Mouse (Mus musculus) midbrain, embryonic 16.5 days (tissue): ENCODE data around the gene Chrm5. TPM values are rescaled to one million over a fixed set of nuclear protein-coding genes. Genes with fewer than 3 reads are reported as not detected.
A peak's percentile ranks its signal among the peaks of the same experiment; 100 is the strongest.

Experiments used
- ATAC-seq: fragments of 200-750 bp; cut with Nextera tagmentation; 2 replicates; pipeline ENCODE4 v1.8.0; 2017; ENCODE audit warnings: moderate TSS enrichment
- H3K27ac ChIP-seq: fragments of 300-500 bp; sonication (generic); 2 replicates; pipeline ENCODE4 v1.5.1; 2014; ENCODE audit warnings: mild to moderate bottlenecking, low read length, mixed read lengths
- H3K27me3 ChIP-seq: fragments of 300-500 bp; sonication (generic); 2 replicates; pipeline ENCODE4 v1.6.1; 2014; ENCODE audit warnings: low read depth, low read length, mixed read lengths; ENCODE audit not compliant: control insufficient read depth, insufficient read depth
- H3K36me3 ChIP-seq: fragments of 300-500 bp; sonication (generic); 2 replicates; pipeline ENCODE4 v1.6.1; 2014; ENCODE audit warnings: mild to moderate bottlenecking, low read length, moderate library complexity, mixed read lengths; ENCODE audit not compliant: control insufficient read depth, insufficient read depth
- H3K4me1 ChIP-seq: fragments of 300-500 bp; sonication (generic); 2 replicates; pipeline ENCODE4 v1.6.1; 2014; ENCODE audit warnings: mild to moderate bottlenecking, low read length, mixed read lengths; ENCODE audit not compliant: control insufficient read depth, insufficient read depth
- H3K4me2 ChIP-seq: fragments of 300-500 bp; sonication (generic); 2 replicates; pipeline ENCODE4 v1.6.1; 2014; ENCODE audit warnings: mild to moderate bottlenecking, low read length, mixed read lengths
- H3K4me3 ChIP-seq: fragments of 300-500 bp; sonication (generic); 2 replicates; pipeline ENCODE4 v1.5.1; 2014; ENCODE audit warnings: low read depth, mild to moderate bottlenecking, low read length, moderate library complexity, mixed read lengths
- H3K9ac ChIP-seq: fragments of 300-500 bp; sonication (generic); 2 replicates; pipeline ENCODE4 v1.6.1; 2014; ENCODE audit warnings: low read depth, low read length, mixed read lengths
- H3K9me3 ChIP-seq: fragments of 300-500 bp; sonication (generic); replicated peaks from 2 replicates; pipeline ENCODE4 v1.6.1; 2014; ENCODE audit warnings: mild to moderate bottlenecking, low read length, mixed read lengths; ENCODE audit not compliant: control insufficient read depth, poor library complexity, severe bottlenecking
- WGBS: fragments of 180-500 bp; shearing (Covaris S2); extraction: QIAGEN DNeasy Blood & Tissue Kit; methylation state at CpG from one replicate; pipeline ENCODE4 v1.1.7; 2014; 5-methylcytosine and 5-hydroxymethylcytosine counted together
- polyA plus RNA-seq: library from polyadenylated mRNA; unstranded; fragments of >200 nt; fragmentation: Nextera tagmentation; extraction: Ambion mirVana; gene quantifications from 2 replicates; pipeline ENCODE4 v1.2.1, GENCODE M21; 2015

The Chrm5 gene
- polyA plus RNA-seq, 1 experiment from 2014 or later = 1.4 TPM

DNA sequence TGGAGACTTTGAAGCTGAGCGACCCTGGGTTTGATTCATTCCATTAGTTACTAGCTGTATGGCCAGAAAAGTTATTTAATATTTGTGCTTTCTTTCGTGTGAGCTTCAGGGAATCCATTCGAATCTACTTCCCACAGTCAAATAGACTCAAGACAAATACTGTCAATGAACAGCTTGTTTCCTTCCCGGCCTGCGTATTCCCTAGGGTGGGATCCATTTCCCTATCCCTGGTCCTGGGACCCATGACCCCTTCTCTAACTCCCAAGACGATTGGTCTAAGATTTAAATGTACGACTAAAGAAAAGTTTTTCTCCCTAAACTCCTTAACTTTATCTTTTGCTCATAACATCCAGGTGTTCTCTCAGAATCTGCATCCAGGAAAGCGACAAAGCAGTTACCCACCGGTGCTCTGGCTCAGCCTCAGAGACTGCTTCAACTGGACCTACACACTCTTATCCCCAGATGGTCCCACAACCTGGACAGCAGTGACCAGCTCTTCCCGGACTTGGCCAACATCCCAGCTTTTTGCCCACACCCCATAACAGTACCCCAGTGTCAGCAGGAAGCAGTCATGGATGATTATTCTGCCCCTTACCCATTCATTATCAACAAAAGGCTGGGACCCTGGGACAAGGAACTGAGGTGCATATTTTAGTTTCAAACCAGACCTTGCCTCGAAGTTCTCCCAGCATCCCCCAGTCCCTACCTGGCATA is 10.1 kb upstream of the Chrm5 start:
- Histone ChIP-seq H3K27me3 (no peaks in the 10 kb centered on the region), H3K9me3 (no peaks in the 10 kb centered on the region), H3K27ac (no peak overlapping the region), H3K9ac (no peak overlapping the region), H3K36me3 (no peaks in the 10 kb centered on the region), H3K4me2 (no peak overlapping the region), H3K4me1 (peaks cover 11% of the 10 kb centered on the region), H3K4me3 (no peak overlapping the region)
- ATAC-seq = no peak
- whole genome bisulfite sequencing = 83% methylated on average over 11 of the region's 11 CpGs

DNA sequence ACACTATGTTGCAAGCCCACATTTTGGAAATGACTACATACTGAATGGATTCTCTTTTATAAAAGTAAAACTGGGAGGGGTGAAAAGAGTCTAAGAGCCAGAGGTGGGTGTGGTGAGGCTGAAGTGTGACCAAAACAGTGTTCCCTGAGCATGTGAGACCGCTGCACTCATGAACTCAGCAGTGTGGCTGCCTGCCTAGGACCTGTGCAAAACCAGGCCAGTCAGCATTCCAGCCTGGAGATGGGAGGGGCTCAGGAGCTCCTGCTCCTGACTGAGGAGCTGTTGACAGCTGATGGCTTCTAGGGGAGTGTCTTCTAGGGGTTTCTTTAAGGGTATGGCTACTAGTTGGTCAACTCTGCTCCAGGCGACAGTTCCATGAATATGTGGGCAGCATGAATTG is 4.3 kb upstream of the Chrm5 start:
- Histone ChIP-seq H3K4me2 (no peak overlapping the region), H3K9me3 (no peaks in the 10 kb centered on the region), H3K27me3 (no peaks in the 10 kb centered on the region), H3K36me3 (no peaks in the 10 kb centered on the region), H3K27ac (no peak overlapping the region), H3K4me3 (no peak overlapping the region), H3K9ac (no peak overlapping the region), H3K4me1 (no peaks in the 10 kb centered on the region)
- WGBS = 84% methylated on average over 2 of the region's 2 CpGs
- ATAC-seq = no peak

DNA sequence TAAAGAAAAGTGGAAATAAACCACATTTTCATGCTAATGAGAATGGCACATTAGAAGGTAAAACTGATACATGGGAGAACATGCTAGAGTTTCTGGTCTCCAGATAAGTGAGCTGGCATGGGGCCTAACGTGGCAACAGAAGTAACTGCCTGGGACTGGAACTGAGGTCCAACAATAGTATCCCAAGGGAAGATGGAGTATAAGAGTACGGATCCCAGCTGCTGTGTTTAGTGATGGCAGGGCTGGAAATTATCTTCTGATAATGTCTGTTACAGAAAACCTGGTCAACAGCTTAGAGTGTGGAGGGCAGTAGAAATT is 2.7 kb upstream of the Chrm5 start:
- no peak for ATAC-seq
- Histone ChIP-seq H3K9me3 (no peaks in the 10 kb centered on the region), H3K27ac (no peak overlapping the region), H3K36me3 (no peaks in the 10 kb centered on the region), H3K27me3 (no peaks in the 10 kb centered on the region), H3K4me1 (no peaks in the 10 kb centered on the region), H3K9ac (no peak overlapping the region), H3K4me3 (no peak overlapping the region), H3K4me2 (no peak overlapping the region)
- 66% methylated on average over 2 of the region's 2 CpGs for WGBS

DNA sequence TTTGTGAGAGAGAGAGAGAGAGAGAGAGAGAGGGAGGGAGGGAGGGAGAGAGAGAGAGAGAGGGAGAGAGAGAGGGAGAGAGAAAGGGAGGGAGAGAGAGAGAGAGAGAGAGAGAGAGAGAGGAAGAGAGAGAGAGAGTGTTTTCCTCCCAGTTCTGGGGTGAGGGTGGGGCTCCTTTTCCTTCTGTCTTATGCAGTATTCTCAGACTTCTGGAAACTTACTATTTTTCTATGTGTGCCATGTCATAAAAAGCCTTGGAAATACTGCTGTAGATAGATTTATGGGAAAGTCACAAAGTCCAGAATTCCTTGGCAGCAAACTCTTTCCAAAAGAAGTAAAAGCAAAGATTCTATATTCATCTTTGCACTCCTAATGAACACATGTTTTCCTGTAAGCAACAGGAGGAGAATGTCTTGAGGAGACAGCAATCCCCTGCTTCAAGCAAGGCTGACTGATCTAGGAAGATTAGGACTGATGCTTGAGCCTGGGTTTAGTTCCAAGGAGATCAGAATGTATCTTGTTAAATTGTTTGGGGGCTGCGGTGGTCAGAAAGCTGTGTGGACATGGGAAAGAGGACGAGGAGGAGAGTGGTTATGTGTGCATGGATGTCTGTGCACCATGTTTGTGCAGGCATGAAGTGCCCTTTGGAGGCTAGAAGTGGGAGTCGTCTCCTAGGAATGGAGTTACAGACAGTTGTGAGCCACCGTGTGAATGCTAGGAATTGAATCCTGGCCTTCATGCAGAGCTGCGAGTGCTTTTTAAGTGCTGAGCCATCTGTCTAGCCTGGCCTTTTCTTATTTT is 2.2 kb upstream of the Chrm5 start:
- Histone ChIP-seq H3K27me3 (no peaks in the 10 kb centered on the region), H3K4me1 (no peaks in the 10 kb centered on the region), H3K9me3 (no peaks in the 10 kb centered on the region), H3K27ac (no peak overlapping the region), H3K4me3 (no peak overlapping the region), H3K9ac (no peak overlapping the region), H3K4me2 (no peak overlapping the region), H3K36me3 (no peaks in the 10 kb centered on the region)
- no peak for ATAC-seq
- WGBS = 70% methylated on average over 5 of the region's 5 CpGs

DNA sequence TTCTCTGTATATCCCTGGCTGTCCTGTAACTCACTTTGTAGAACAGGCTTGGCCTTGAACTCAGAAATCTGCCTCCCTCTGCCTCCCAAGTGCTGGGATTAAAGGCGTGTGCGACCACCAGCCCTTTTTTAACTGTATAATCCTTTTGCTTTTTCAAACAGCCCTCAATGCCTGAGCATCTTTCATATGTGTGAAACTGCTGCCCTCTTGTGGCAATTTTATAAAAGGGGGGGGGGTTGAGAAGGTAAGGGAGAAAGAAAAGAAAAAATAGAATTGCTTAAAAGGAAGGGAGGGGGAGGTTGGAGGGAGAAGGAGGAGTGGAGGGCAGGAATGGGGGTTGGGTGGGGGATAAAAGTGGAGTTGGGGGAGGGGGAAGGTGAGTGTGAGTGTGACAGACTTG is 995 bp upstream of the Chrm5 start:
- Histone ChIP-seq H3K9ac (no peak overlapping the region), H3K4me2 (no peak overlapping the region), H3K9me3 (no peaks in the 10 kb centered on the region), H3K36me3 (no peaks in the 10 kb centered on the region), H3K27ac (no peak overlapping the region), H3K4me1 (no peaks in the 10 kb centered on the region), H3K4me3 (no peak overlapping the region), H3K27me3 (no peaks in the 10 kb centered on the region)
- ATAC-seq = peak; percentile 73; the same call in 1 of the 2 replicates
- 0% methylated on average over 2 of the region's 2 CpGs for whole genome bisulfite sequencing

DNA sequence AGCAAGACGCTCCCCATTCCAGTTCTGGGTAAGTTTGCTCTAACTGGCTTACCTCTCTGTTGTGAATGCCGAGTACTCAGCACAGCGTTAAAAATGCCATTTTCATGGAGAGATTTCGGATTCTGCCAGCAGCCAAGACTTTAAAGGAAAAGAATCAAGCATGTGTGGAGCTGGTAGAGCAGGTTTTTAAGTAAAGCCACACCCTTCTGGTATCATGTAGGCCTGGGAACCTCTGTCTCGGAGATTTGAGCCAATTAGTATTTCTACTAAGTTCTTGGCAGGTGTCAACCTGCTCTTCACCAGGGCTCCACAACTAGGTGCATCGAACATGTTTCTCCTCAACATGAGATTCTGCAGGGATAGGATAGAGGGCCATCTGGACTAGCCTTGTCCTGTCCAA is 4.0 kb downstream of the Chrm5 start:
- no peak for ATAC-seq
- no peak overlapping the region for H3K4me2 ChIP-seq
- H3K4me1 ChIP-seq = no peaks in the 10 kb centered on the region
- H3K9ac ChIP-seq = no peak overlapping the region
- H3K36me3 ChIP-seq = no peaks in the 10 kb centered on the region
- no peak overlapping the region for H3K27ac ChIP-seq
- no peaks in the 10 kb centered on the region for H3K27me3 ChIP-seq
- H3K4me3 ChIP-seq = no peak overlapping the region
- WGBS = 81% methylated on average over 6 of the region's 6 CpGs
- no peaks in the 10 kb centered on the region for H3K9me3 ChIP-seq

DNA sequence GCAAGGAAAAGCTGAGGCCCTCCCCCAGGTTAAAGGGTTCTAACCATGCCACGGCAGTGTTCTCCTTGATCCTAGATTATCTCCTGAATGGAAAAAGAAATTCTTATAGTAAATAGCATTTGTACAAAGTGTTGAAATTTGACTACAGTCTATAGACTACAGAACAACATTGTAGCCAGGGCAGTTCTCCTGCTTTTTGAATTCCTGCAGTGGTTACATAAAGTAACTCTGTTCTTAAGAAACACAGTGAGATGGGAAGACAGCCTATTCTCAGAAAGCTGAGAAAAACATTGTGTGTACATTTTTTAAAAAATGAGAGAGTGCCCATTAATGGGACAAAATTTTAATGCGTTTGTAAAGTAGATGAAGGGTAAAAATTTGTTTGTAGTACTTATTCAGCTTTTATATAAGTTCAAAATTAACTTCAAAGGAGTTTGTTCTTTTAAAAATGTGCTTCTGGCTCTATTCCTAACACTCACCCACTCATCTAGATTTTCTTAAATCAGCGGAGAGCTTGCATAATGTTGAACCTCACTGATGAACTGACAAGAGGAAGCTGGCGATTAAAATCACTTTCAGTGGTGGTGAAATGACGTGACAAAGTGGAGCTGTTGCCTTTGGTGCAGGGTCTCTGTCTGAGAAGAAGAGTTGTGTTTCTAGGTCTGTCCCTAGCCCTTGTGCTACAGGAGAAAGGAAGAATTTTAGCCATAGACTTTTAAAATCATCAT is 5.4 kb downstream of the Chrm5 start:
- H3K36me3 ChIP-seq = no peaks in the 10 kb centered on the region
- 77% methylated on average over 5 of the region's 5 CpGs for WGBS
- H3K4me1 ChIP-seq = no peaks in the 10 kb centered on the region
- H3K4me2 ChIP-seq = no peak overlapping the region
- no peak for ATAC-seq
- H3K27me3 ChIP-seq = no peaks in the 10 kb centered on the region
- no peak overlapping the region for H3K27ac ChIP-seq
- no peak overlapping the region for H3K9ac ChIP-seq
- no peak overlapping the region for H3K4me3 ChIP-seq
- H3K9me3 ChIP-seq = no peaks in the 10 kb centered on the region

DNA sequence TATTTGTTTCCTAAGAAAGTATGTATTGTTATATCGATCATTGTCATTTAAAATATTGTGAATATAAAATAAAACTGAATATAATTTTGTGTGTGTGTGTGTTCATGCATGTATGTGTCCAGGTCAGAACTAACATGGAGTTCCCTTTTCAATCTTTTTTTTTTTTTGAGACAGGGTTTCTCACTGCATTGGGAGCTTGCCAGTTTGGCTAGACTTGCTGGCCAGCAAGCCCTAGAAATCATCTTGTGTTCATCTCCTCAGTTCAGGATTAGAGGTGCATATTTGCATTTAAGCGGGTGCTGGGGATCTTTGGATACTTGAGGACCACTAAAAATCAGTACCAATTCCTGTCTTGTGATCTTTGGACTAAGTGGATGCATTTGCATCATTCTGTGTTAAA is 8.5 kb downstream of the Chrm5 start:
- no peak overlapping the region for H3K27ac ChIP-seq
- H3K36me3 ChIP-seq = peaks cover 11% of the 10 kb centered on the region
- 93% methylated on average over 2 of the region's 2 CpGs for WGBS
- H3K9me3 ChIP-seq = no peaks in the 10 kb centered on the region
- H3K9ac ChIP-seq = no peak overlapping the region
- no peak overlapping the region for H3K4me3 ChIP-seq
- no peaks in the 10 kb centered on the region for H3K4me1 ChIP-seq
- H3K4me2 ChIP-seq = no peak overlapping the region
- no peak for ATAC-seq
- H3K27me3 ChIP-seq = no peaks in the 10 kb centered on the region

DNA sequence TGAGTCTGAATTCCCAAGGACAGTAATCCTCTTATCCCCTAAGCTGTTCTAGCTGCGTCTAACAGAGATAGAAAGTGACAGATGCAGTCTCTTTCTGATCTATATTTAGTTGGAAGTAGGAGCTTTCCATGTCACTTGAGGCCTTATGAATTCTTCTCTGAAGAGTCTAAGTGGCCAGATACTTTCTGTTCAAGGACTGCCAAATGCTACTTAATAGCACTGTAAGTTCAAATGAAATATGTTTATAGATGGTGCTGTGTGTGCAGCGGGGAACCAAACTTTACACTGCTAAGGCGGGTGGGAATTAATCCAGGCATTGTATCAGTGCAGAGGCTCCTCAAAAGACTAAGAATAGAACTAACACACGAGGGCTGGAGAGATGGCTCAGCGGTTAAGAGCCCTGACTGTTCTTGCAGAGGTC is 9.6 kb downstream of the Chrm5 start:
- H3K27me3 ChIP-seq = no peaks in the 10 kb centered on the region
- H3K27ac ChIP-seq = no peak overlapping the region
- no peaks in the 10 kb centered on the region for H3K4me1 ChIP-seq
- peaks cover 14% of the 10 kb centered on the region for H3K36me3 ChIP-seq
- no peak overlapping the region for H3K9ac ChIP-seq
- ATAC-seq = peak; percentile 48
- WGBS = 23% methylated on average over 5 of the region's 5 CpGs
- H3K4me2 ChIP-seq = no peak overlapping the region
- H3K4me3 ChIP-seq = no peak overlapping the region
- H3K9me3 ChIP-seq = no peaks in the 10 kb centered on the region
